Mouse (Mus musculus): ENCODE data around the gene Senp2.

Senp2 gene

DNA sequence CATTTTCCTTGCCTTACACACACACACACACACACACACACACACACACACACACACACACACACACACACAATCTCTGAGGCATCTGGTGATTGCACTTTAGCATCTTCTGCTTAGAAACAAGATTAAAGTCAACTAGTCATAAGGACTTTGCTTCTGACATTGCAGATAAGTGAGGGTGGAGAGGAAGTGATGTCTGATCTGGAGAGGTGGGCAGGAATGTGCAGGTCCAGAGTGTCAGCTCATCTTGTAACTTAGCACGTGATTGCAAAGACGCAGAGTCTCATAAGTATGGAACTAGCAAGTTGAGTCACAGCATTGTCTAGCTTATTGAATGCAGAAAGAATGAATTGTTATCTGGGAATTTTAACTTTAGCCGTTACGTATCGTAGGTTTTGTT lies 18.2 kb downstream of the Senp2 start:
- DNase-seq = no peak

- no peak for DNase-seq
Measured at GRCm38 (mm10) chr16:22038554-22038953, 29.3 kb downstream of the Senp2 start.

DNA sequence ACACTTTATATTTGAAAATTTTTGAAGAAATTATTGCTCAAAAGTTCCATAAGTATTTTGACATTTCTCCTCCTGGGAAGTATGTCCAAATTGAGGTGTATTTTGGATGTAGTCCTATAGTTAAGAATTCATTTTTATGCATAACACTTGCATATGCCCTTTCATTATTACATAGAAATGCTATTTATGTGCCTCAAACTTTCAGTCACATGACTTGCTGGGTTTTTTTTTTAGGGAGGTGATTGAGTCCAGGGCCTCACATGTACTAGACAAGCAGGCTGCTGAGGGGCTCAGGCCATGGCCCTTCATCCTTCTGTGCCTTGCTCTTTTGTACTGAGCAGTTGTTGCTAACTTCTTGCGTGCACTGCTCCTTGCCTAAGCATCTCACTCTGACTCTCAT lies 30.7 kb downstream of the Senp2 start:
- no peak for DNase-seq

GRCm38 (mm10) chr16:22043830-22044229 lies 34.5 kb downstream of the Senp2 start:
- DNase-seq = no peak

GRCm38 (mm10) chr16:22045930-22046329 lies 36.6 kb downstream of the Senp2 start:
- no peak for DNase-seq

GRCm38 (mm10) chr16:22046739-22047366 lies 37.6 kb downstream of the Senp2 start:
- no peak for DNase-seq

DNA sequence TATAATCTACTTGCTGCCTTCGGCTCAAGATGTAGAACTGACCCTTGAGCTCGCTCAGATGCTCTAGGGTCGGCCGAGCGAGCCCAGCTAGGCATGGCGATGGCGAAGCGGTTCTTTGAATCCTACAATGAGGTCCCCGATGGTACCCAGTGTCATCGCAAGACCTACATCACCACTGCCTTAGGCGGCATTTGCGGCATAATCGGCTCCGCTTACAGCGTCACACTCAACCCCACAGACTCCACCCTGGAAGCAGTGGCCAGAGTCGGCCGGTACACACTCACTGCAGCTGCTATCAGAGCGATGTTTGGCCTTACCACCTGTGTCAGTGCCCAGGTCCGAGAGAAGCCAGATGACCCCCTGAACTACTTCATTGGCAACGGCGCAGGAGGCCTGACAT lies 44.1 kb downstream of the Senp2 start:
- no peak for DNase-seq

GRCm38 (mm10) chr16:22057498-22057897 lies 48.2 kb downstream of the Senp2 start:
- DNase-seq = no peak

DNA sequence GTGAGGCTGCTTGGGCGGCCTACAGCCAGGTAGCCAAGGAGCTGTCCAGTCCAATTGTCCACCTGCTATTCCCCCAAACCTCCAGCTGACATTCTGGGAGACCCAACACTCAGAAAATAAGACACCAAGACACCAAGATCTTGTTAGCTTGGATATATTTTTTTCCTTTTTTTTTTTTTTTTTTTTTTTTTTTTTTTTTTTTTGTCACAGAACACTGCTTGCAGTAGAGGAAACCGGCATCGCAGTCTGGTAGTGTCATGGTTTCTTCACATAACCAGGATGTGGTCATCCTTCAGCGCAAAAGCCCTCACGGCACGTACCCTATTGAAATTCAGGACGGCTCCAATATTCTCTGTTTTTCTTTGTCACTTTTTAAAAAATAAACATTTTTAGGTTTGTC lies 49.6 kb downstream of the Senp2 start:
- no peak for DNase-seq

- no peak for DNase-seq
Measured at GRCm38 (mm10) chr16:22060416-22060815, 51.1 kb downstream of the Senp2 start.

GRCm38 (mm10) chr16:22061555-22062160 lies 52.4 kb downstream of the Senp2 start:
- no peak for DNase-seq

DNA sequence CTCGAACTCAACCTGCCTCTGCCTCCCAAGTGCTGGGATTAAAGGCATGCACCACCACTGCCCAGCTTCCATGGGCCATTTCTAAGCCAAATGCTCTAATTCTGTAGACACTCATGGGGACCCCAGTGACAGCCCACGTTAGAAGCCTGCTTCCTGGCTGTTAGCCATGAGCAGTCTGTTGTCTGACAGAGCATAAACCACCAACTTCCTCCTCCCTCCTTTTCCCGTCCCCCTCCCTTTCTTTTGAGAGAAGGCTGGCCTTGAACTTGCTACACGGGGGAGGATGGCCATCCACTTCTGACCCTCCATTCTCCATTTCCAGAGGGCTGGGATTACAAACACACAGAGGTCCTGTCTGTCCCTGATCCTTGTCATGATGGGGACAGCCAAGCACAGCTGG lies 53.0 kb downstream of the Senp2 start:
- no peak for DNase-seq

- no peak for DNase-seq
Measured at GRCm38 (mm10) chr16:22065536-22065935, 56.3 kb downstream of the Senp2 start.

GRCm38 (mm10) chr16:22067406-22067805 lies 58.1 kb downstream of the Senp2 start:
- DNase-seq = no peak

GRCm38 (mm10) chr16:22071361-22071760 lies 62.1 kb downstream of the Senp2 start:
- DNase-seq = no peak

- DNase-seq = no peak
Measured at GRCm38 (mm10) chr16:22075067-22075466, 65.8 kb downstream of the Senp2 start.

- no peak for DNase-seq
Measured at GRCm38 (mm10) chr16:22075829-22076619, 66.7 kb downstream of the Senp2 start.

GRCm38 (mm10) chr16:22076620-22076941 lies 67.3 kb downstream of the Senp2 start:
- no peak for DNase-seq

GRCm38 (mm10) chr16:22080125-22080710 lies 70.9 kb downstream of the Senp2 start:
- DNase-seq = no peak

DNA sequence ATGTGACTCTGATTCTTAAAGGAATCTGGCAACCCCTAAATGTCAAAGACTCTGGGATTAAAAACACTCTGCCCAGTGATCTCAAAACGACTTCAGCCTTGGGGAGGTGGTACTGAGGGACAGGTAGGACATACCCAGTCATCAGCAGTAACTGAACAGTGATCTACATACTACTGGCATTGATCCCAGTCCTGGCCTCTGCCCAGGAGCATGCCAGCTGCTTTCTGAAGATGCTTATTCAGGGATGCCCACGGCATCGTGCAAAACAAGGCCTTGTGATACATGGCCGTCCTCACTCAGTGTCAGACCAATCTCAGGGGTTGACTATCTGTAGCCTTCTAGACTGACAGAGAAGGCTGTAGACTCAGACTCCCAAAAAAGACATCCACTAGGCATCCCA lies 76.1 kb downstream of the Senp2 start:
- DNase-seq = no peak

DNA sequence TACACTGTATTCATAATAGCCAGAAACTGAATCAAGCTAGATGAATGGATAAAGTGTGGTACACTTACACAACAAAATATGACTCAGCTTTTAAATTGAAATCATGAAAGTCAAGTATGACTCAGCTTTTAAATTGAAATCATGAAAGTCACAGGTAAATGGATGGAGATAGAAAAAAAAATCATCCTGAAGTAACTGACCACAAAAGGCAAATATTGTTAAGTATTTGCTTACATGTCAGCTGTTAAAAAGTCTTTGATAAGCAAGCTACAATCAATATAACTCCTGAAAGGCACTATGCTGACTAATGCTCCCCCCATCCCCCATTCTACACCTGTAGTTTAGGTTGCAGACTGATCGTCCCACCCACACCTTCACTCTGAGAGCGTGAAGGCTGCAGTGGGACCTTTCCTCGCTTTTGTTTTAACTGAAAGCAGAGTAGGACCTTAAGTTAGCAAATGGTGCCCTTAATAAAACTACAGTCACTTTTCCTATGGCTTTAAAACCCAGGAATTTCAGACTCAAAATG lies 82.0 kb downstream of the Senp2 start:
- DNase-seq = no peak

DNA sequence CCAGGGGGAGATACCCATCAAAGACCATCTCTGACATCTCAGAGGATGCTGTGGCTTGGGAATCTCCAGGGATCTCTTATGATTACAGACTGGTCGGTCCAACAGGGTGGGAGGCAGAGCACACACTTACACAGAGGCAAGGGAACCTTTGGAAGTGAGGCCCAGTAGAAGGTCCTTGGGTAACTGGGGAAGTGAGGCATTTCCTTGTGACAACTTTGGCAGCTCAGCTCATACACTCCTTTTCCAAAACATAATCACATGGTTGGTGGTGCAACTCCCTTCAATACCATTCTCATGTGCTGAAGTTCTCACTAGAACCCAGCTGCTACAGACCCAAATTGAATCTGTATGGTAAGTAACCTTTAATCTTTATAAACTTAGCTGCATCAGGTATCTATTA lies 86.5 kb downstream of the Senp2 start:
- no peak for DNase-seq

- peak; percentile 10 to 17 for DNase-seq
Measured at GRCm38 (mm10) chr16:22097659-22098058, 88.4 kb downstream of the Senp2 start.
